Mouse (Mus musculus) frontal cortex, postnatal 10 days (tissue): ENCODE measurements around the gene Limd1.
"Not testable (repeated sequence)": the region's sequence is repeated elsewhere in the genome, so short reads cannot be mapped to it uniquely, and the experiment has no call there.

Source experiments
- DNase-seq, 2 experiments: peaks; one replicate each; pipeline ENCODE4 v3.0.0; 2022; ENCODE audit warnings: low spot score in 2 of 2, mixed read lengths in 1 of 2

The Limd1 gene

DNA sequence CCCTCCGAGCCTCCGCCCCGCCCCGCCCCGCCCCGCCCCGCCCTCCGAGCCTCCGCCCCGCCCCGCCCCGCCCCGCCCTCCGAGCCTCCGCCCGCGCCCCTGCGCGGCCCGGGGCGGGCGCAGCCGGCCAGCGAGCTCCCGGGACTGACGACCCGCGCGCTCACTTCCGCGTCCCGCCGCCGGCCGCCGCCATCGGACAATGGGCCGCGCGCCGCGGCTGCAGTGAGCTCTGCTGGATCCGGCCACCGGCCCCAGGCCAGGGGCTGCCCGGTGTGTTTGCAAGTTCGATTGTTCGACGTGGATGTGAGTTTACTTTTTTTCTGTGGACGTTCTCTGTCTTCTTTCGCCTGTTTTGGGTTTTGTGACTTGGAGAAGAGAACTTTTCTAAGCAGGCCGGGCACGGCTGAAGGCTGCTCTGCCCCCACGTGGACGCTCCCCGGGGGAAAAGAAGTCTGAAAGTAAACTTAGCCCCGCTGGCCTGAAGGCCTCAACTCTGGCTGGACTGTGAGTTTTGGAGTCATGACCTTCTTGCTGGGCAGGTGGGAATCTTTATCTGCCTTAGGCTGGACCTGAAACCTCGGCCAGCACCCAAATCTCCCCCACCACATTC lies at the start of gene Limd1:
Gene Limd1, plus strand, starts transcription at position 121 of the 610 bp plus-strand sequence.
- peak in 1 of 2 experiments; percentile 55 for DNase-seq

DNA sequence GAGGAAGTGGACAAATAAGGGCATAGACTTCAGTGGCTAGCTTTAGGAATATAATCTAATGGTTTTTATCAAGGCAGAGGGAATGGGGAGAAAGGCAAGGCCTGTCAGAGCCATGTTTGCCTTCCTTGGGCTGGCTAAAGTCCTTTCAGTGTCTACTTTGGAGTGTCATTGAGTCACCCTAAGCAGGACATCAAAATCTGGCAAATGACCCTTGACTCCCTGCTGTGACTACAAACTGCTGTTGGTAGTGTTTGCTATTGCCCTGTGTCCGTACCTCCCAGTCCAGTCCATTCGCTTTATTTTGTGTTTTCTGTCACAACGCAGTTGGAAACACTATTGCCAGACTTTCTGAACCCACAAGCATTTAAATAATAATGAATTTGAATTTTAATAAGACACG lies 48.6 kb upstream of the Limd1 start:
- no peak for DNase-seq

DNA sequence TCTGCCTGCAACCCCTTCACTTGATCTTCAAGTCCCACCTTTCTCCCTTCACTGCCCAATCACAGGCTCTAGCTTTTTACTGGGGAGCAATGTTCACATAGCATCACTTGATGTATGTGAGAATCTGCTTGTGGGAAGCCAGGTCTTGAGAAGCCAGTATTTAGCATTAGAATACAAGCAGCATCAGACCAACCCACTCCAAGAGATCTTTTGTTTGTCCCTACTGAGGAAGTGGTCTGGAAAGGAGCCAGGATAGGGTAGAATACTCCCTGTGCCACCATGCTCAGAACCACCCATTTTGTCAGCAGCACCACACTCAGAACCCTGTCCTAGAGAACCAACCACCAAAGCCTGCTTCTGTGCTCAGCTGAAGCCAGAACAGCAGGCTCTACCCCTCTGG lies 47.5 kb upstream of the Limd1 start:
- DNase-seq = no peak

- no peak for DNase-seq
Measured at GRCm38 (mm10) chr9:123438223-123438622, 40.3 kb upstream of the Limd1 start.

DNA sequence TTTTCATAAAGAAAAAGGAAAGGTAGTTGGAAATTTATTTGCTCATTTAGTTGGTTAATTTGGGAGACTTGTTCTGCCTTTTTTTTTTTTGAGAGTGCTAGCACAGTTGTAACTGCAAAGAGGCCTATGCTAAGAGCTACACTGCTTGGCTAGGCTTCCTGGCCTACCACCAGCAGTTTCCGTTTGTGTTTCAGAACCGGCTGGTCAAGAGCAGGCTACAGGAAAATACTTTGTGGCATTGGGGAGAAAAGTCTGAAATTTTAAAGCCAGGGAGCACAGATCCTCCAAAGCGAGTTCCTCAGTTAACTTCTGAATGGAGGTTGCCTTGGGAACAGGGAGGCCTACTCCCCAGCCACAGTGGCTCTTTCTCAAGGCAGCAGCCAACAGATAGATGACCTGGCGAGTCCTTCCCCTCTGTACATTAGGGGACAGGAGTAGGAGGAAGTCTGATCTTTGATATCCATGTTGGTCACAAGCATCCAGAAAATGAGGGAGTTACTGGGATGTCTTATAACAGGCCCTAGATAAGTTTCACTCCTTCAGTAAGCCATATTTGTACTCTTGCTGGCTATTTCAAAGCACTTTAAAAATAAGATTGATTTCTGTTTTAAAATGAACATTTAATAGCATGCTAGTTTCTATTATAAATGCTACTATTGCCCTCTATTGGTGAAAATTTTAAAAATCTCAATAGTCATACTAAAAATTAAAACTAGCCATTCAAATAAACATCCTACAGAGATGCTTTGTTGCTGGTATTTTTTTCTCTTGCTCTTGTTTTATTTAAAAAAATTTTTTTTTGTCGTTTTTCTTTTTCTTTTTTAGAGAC lies 38.1 kb upstream of the Limd1 start:
- no peak for DNase-seq

DNA sequence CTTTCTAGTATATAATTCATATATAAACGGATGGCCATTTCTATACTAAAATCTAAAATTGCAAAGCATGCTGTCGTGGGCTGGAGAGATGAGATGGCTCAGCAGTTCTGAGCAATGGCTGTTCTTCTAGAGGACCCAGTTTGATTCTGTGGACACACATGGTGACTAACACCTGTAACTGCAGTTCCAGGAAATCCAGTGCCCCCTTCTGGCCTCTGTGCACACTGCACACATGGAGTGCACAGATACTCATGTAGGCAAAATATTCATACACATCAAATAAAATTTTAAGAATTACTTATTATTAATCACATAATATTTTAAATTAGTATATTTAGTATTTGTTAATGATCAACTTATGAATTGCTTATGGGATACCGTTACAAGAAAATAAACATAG lies 31.4 kb upstream of the Limd1 start:
- DNase-seq = not testable (repeated sequence)

DNA sequence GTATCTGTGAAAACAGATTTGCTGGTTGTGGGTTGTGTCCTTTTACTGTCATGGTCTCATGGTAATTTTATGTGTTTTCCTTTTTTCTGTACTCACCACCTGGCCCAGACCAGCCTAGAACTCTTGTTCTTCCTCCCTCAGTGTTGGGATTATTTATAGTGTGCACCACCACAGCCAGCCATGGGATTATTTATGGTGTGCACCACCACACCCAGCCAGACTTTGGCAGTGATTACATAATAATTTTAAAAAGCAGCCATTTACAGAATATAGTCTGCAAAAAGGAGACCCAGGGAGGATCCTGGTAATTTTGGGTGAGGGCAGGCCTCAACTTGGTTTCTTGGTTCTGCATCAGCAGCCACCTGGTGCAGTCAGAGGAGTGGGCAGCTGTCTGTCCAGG lies 29.9 kb upstream of the Limd1 start:
- no peak for DNase-seq

DNA sequence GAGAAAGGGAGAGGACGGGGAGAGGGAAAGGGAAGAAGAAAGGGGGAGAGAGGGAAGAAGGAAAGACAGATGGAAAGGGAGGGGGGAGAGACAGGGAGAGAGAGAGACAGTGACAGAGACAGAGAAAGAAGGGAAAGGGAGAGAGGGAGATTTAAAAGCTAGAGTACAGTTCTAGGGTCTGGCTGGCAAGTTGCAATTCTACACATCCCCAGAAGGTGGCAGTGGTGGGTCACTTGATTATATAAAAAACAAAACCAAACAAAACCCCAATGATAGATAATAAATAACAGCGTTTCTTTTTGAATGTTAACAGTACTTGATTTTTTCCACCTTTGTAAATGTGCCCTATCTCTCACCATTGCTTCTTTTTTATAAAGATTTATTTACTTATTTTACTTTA lies 28.3 kb upstream of the Limd1 start:
- DNase-seq = no peak

DNA sequence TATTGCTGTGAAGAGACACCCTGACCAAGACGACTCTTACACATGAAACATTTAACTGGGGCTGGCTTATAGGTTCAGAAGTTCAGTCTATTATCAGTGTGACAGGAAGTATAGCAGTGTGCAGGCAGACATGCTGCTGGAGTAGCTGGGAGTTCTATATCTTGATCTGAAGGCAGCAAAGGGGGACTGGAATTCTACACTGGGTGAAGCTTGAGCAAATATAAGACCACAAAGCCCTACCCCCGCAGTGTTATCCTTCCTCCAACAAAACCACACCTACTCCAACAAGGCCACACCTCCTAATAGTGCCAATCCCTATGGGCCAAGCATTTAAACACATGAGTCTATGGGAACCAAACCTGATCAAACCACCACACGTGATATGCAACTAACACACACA lies 26.7 kb upstream of the Limd1 start:
- no peak for DNase-seq

DNA sequence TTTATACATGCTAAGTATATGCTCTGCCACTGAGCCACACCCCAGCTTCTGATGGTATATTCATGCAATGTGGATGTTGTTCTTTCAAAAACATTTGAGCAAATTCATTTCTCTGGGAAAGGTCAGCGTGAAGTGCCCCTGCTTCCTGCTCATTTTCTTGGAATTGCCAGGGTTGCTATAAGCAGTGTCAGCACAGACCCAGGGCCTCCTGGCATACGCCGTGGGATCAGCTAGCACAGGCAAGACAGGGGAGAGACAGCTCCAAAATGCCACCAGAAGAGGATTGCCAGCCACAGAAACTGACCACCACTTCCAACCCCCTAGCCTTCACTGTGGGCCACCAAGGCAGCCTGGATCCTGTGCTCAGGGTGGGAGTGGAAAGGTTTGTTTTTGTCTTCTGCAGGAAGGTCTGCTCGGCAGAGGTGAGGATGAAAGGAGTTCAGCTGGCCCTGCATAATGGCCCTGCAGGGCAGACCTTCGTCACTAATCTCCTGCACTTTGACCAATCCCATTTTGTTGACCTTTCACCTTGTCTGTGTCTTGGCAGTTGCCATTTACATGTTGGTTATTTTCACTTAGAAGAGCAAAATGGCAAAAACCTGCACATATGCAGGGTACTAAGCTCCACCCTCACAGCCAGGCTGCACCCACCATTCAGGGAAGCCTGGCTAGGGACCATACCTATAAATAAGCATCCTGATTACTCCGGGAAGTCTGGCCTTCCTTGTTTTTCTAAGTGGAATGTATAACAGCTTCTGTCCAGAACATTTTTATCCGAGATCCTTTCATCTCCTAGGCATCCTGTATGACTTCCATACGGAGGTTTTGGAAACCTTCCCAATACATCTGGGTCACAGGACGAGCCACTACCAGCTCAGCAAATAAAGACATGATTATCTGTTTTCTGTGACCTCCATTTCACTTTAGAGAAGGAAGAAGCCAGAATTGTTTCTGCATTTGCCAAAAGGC lies 21.6 kb upstream of the Limd1 start:
- DNase-seq = no peak

DNA sequence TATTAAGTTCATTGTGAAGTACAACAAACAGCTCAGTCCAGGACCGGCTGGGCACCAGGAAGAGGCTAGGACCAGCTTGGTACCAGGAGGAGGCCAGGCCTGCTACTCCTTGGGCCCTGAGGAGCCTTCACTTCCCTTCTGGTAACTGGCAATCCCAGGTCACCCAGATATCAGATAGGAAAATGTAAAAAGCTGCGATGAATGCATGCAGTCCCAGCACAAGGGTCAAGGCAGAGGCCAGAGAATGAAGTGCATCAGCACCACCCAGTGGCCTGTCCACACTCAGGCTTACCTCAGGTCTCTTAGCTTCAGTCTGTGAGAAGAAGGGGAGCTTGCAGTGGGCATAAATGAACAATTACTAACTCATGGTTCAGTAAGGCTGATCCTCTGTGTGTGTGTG lies 20.9 kb upstream of the Limd1 start:
- DNase-seq = no peak

DNA sequence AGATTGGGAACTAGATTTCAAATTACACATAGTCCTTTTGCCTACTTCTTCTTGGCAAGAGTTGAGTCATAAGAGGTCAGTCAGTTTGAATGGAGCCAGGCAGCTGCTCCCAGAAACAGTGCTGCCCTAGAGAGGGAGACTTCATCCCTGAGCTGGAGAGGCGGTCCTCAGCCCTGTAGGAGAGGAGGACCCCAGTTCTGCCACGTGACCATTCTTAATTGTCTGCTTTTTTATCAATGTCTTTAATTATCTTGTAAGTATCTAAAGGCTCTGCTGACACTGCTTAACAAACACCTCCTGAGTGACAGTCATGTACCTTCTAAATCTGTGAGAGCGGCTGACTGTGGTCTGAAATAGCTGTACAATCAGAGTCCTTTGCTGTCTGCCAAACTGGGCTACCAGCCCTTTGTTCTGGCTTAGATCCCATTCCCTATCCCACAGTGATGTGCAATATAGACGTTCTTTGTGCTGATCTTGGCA lies 11.3 kb upstream of the Limd1 start:
- peak in 1 of 2 experiments; percentile 36 for DNase-seq

- no peak for DNase-seq
Measured at GRCm38 (mm10) chr9:123468406-123469085, 10.0 kb upstream of the Limd1 start.

DNA sequence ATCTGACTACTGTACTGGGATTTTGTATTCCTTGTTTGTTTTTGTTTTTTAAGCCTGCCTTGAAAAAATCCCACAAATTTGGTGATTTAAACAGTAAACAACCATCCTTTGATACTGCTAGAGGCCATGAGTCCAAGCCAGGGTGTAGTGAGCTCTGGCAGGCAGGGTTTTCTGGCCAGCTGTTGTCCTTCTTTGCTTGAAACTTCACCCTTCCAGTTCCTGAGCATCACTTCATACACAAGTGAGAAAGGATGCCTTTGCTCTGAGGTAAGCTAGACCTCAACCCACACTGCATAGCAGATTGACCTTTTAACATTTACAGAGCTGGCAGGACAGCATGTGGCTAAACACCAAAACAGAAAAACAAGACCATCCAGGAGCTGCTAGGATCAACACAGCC lies 9.4 kb upstream of the Limd1 start:
- DNase-seq = no peak

DNA sequence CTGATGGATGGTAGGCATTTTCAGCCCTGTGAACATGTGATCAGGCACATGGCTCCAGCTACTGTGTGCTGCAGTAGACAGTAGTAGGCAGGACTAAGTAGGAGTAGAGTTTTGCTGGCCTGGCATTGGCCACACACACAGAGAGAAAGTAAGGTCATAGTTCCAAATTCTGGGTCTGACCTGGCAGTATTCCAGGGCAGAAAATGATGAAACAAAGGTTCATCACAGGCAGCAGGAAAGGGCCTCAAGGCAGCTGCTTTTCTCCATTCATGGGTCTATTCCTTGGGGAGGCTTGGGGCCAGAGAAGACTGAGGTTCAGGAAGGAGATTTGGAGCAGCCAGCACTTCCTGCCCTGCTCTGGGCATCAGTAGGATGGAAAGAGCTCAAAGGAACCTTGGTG lies 5.1 kb upstream of the Limd1 start:
- no peak for DNase-seq

DNA sequence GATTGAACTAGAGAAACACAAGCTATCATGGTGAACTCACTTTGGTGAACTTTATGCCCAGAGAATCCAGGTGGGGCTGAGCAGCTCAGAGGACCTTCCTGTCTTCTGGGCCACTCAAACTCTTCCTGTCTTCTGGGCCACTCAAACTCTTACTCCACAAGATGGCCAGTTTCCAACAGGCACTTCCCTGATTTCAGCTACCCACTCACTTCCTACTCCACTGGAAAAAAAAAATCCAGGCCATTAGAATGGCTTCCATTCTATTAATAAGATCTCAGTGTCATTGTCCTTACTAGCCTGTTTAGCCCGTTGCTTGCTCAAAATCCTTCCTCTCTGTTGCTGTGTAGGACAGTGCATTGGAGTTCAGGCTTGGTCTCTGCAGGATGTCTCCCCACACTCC lies 2.9 kb upstream of the Limd1 start:
- DNase-seq = no peak

- DNase-seq = no peak
Measured at GRCm38 (mm10) chr9:123478031-123478585, 398 bp upstream of the Limd1 start.

- no peak for DNase-seq
Measured at GRCm38 (mm10) chr9:123479196-123479669, 727 bp downstream of the Limd1 start.

DNA sequence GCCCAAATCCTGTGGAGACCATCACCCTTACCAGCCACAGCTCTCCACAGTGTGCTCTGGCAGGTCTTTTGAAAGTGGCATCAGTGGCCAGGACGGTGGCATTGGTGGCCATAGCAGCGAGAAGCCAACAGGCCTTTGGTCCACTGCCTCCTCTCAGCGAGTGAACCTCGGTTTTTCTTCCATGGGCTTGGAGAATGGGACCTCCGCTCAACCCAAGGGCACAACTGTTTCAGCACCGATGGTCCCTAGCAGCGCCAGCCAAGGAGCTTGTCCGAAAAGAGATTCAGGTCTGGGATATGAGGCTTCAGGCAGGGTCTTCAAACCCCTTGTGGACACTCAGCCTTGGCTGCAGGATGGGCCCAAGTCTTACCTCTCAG lies 1.4 kb downstream of the Limd1 start:
- no peak for DNase-seq

GRCm38 (mm10) chr9:123480253-123480921 lies 1.9 kb downstream of the Limd1 start:
- DNase-seq = no peak

- DNase-seq = no peak
Measured at GRCm38 (mm10) chr9:123481136-123481535, 2.6 kb downstream of the Limd1 start.
